Mouse (Mus musculus) kidney, postnatal 0 days (tissue): Measurements from ENCODE around the gene Nfic. TPM values are rescaled to one million over a fixed set of nuclear protein-coding genes. Genes with fewer than 3 reads are reported as not detected.

ENCODE experiments used
- ATAC-seq: fragments of 200-750 bp; cut with Nextera tagmentation; replicated peaks from 2 replicates; pipeline ENCODE4 v1.8.0; 2017; ENCODE audit warnings: low read depth, moderate number of reproducible peaks, moderate TSS enrichment, moderate library complexity; ENCODE audit not compliant: low FRiP score
- DNase-seq: peaks from one replicate; pipeline ENCODE4 v3.0.0-alpha.2; 2016; ENCODE audit warnings: low spot score
- H3K27ac ChIP-seq: fragments of 300-500 bp; sonication (generic); 2 replicates; pipeline ENCODE4 v1.5.1; 2014; ENCODE audit warnings: mild to moderate bottlenecking
- H3K27me3 ChIP-seq: fragments of 300-500 bp; sonication (generic); 2 replicates; pipeline ENCODE4 v1.6.1; 2014; ENCODE audit warnings: low read length, mixed read lengths; ENCODE audit not compliant: insufficient read depth
- H3K36me3 ChIP-seq: fragments of 300-500 bp; sonication (generic); 2 replicates; pipeline ENCODE4 v1.6.1; 2014; ENCODE audit warnings: low read length, mixed read lengths; ENCODE audit not compliant: insufficient read depth
- H3K4me1 ChIP-seq: fragments of 300-500 bp; sonication (generic); replicated peaks from 2 replicates; pipeline ENCODE4 v1.6.1; 2014; ENCODE audit warnings: antibody characterized with exemption, low read length, mixed read lengths; ENCODE audit not compliant: insufficient read depth
- H3K4me2 ChIP-seq: fragments of 300-500 bp; sonication (generic); 2 replicates; pipeline ENCODE4 v1.6.1; 2014; ENCODE audit warnings: mild to moderate bottlenecking, low read length, moderate library complexity, mixed read lengths
- H3K4me3 ChIP-seq: fragments of 300-500 bp; sonication (generic); replicated peaks from 2 replicates; pipeline ENCODE4 v1.5.1; 2014; ENCODE audit warnings: low read depth, low read length
- H3K9ac ChIP-seq: fragments of 300-500 bp; sonication (generic); 2 replicates; pipeline ENCODE4 v1.6.1; 2014; ENCODE audit warnings: low read depth, low read length
- H3K9me3 ChIP-seq: fragments of 300-500 bp; sonication (generic); replicated peaks from 2 replicates; pipeline ENCODE4 v1.6.1; 2016; ENCODE audit warnings: low read length, inconsistent platforms, mixed read lengths
- CTCF ChIP-seq: IDR thresholded peaks from 2 replicates; pipeline ENCODE4 v1.5.1; 2016; ENCODE audit warnings: antibody characterized with exemption, low read depth, mild to moderate bottlenecking, moderate library complexity
- WGBS: fragments of 180-500 bp; shearing (Covaris S2); extraction: QIAGEN DNeasy Blood & Tissue Kit; methylation state at CpG from one replicate; pipeline ENCODE4 v1.1.7; 2014; 5-methylcytosine and 5-hydroxymethylcytosine counted together
- polyA plus RNA-seq: library from polyadenylated mRNA; unstranded; fragments of >200 nt; fragmentation: Nextera tagmentation; extraction: Ambion mirVana; gene quantifications from 2 replicates; pipeline ENCODE4 v1.2.1, GENCODE M21; 2015

The Nfic gene
- polyA plus RNA-seq, 1 experiment from 2014 or later, result 62.3 TPM

- Histone ChIP-seq H3K4me2 (peak overlapping the region; percentile 82), H3K4me3 (peak overlapping the region; percentile 77), H3K27ac (peak overlapping the region; percentile 65), H3K36me3 (peaks cover 18% of the 10 kb centered on the region; the same call in 1 of the 2 replicates), H3K4me1 (peaks cover 12% of the 10 kb centered on the region), H3K9ac (peak overlapping the region; percentile 82; the same call in 1 of the 2 replicates), H3K27me3 (no peaks in the 10 kb centered on the region), H3K9me3 (no peaks in the 10 kb centered on the region)
- WGBS, result 29% methylated on average over 6 of the region's 6 CpGs
- DNase-seq, result no peak
- TF ChIP-seq CTCF, result peak; percentile 34
- ATAC-seq, result no peak
These were observed 78.7 kb downstream of the Nfic start for GRCm38 (mm10) chr10:81376561-81377361.

- TF ChIP-seq CTCF, result no peak
- peaks cover 12% of the 10 kb centered on the region for H3K4me1 ChIP-seq
- no peak overlapping the region for H3K27ac ChIP-seq
- no peak overlapping the region for H3K4me2 ChIP-seq
- H3K4me3 ChIP-seq, result no peak overlapping the region
- ATAC-seq (no peak), DNase-seq (no peak)
- H3K9ac ChIP-seq, result no peak overlapping the region
- no peaks in the 10 kb centered on the region for H3K9me3 ChIP-seq
- H3K27me3 ChIP-seq, result no peaks in the 10 kb centered on the region
- H3K36me3 ChIP-seq, result peaks cover 32% of the 10 kb centered on the region
- 95% methylated on average over 10 of the region's 10 CpGs for WGBS
These were observed 80.1 kb downstream of the Nfic start for GRCm38 (mm10) chr10:81375322-81375721.

- DNase-seq (no peak), ATAC-seq (no peak)
- 85% methylated on average over 6 of the region's 6 CpGs for WGBS
- no peak overlapping the region for H3K4me2 ChIP-seq
- H3K9me3 ChIP-seq, result no peaks in the 10 kb centered on the region
- H3K36me3 ChIP-seq, result peaks cover 50% of the 10 kb centered on the region
- no peak for TF ChIP-seq CTCF
- H3K9ac ChIP-seq, result no peak overlapping the region
- no peak overlapping the region for H3K27ac ChIP-seq
- no peaks in the 10 kb centered on the region for H3K27me3 ChIP-seq
- H3K4me3 ChIP-seq, result no peak overlapping the region
- peaks cover 18% of the 10 kb centered on the region for H3K4me1 ChIP-seq
These were observed 88.3 kb downstream of the Nfic start for GRCm38 (mm10) chr10:81367207-81367495.

GRCm38 (mm10) chr10:81366477-81367206, 88.8 kb downstream of the Nfic start:
- H3K9ac ChIP-seq, result no peak overlapping the region
- H3K36me3 ChIP-seq, result peaks cover 49% of the 10 kb centered on the region
- H3K4me2 ChIP-seq, result no peak overlapping the region
- ATAC-seq (peak; percentile 19; the same call in 1 of the 2 replicates), DNase-seq (no peak)
- WGBS, result 72% methylated on average over 6 of the region's 6 CpGs
- TF ChIP-seq CTCF, result no peak
- no peaks in the 10 kb centered on the region for H3K9me3 ChIP-seq
- peaks cover 18% of the 10 kb centered on the region for H3K4me1 ChIP-seq
- no peak overlapping the region for H3K4me3 ChIP-seq
- no peaks in the 10 kb centered on the region for H3K27me3 ChIP-seq
- H3K27ac ChIP-seq, result no peak overlapping the region

- Histone ChIP-seq H3K4me3 (no peak within 1 kb of the TSS; the same call in 1 of the 2 replicates), H3K27me3 (no peaks in the 10 kb centered on the region), H3K9ac (peak within 1 kb of the TSS; percentile 39; the same call in 1 of the 2 replicates), H3K36me3 (peaks cover 41% of the 10 kb centered on the region), H3K4me2 (peak within 1 kb of the TSS; percentile 52), H3K9me3 (no peaks in the 10 kb centered on the region), H3K4me1 (peaks cover 18% of the 10 kb centered on the region), H3K27ac (no peak within 1 kb of the TSS)
- ATAC-seq (no peak; the same call in 1 of the 2 replicates), DNase-seq (no peak)
- TF ChIP-seq CTCF, result no peak
- 45% methylated on average over 12 of the region's 12 CpGs for WGBS
These were observed 89.6 kb downstream of the Nfic start, which contains the start of gene 4930404N11Rik for GRCm38 (mm10) chr10:81365672-81366476. Gene 4930404N11Rik (minus strand): TSS chr10:81365816.

- H3K27me3 ChIP-seq, result no peaks in the 10 kb centered on the region
- H3K4me1 ChIP-seq, result peaks cover 18% of the 10 kb centered on the region
- no peaks in the 10 kb centered on the region for H3K9me3 ChIP-seq
- DNase-seq (no peak), ATAC-seq (no peak)
- TF ChIP-seq CTCF, result no peak
- no peak overlapping the region for H3K27ac ChIP-seq
- 42% methylated on average over 4 of the region's 4 CpGs for WGBS
- peak overlapping the region; percentile 39; the same call in 1 of the 2 replicates for H3K9ac ChIP-seq
- peaks cover 34% of the 10 kb centered on the region for H3K36me3 ChIP-seq
- H3K4me3 ChIP-seq, result no peak overlapping the region
- H3K4me2 ChIP-seq, result peak overlapping the region; percentile 52; the same call in 1 of the 2 replicates
These were observed 90.4 kb downstream of the Nfic start for GRCm38 (mm10) chr10:81365073-81365472.
